Mouse (Mus musculus): Measurements from ENCODE around the gene Ret.

- TF ChIP-seq CTCF (IDR thresholded peaks at IDR 0.05; ENCODE audit: borderline replicate concordance, control insufficient read depth, extremely low read depth, insufficient read depth, low read length, poor library complexity): no peak
- no peak for TF ChIP-seq POLR2A (IDR thresholded peaks at IDR 0.05; ENCODE audit: control insufficient read depth, extremely low read depth, insufficient read depth, low read length, poor library complexity)
Measured at GRCm38 (mm10) chr6:118140961-118141360, 56.6 kb downstream of the Ret start.
